Comparison of ENCODE assay signal across 8 mouse cellular contexts in genomic region chr2:76618078-76618477, GRCm38 (mm10). TPM values are rescaled to one million over a fixed set of nuclear protein-coding genes. Genes with fewer than 3 reads are reported as not detected.
A peak's percentile ranks its signal among the peaks of the same experiment; 100 is the strongest.
DNase-seq lines count a peak whose midpoint lies in the region; ATAC-seq lines count a peak whose summit lies in the region.

No protein-coding gene starts in this region.

- peak; percentile 20 for DNase-seq in gastrocnemius, postnatal 10 days
- DNase-seq in gastrocnemius, postnatal 25 days, result no peak
- DNase-seq in thymus, postnatal 14 days, result peak; percentile 11
- no peak for DNase-seq in thymus, postnatal 36 days
- peak; percentile 70 for DNase-seq in embryo, embryonic 10 days (ENCODE audit: low spot score)
- peak; percentile 37 for DNase-seq in hindlimb bud, embryonic 11.5 days (ENCODE audit: extremely low spot score, low read depth, low spot score)
- no peak for DNase-seq in spleen, postnatal 4 days (ENCODE audit: low spot score in 2 of 2)

- ATAC-seq in megakaryocyte-erythroid progenitor cell, adult 5-6 weeks (replicated peaks; ENCODE audit: low FRiP score, low TSS enrichment, poor library complexity, severe bottlenecking), result peak; percentile 79

RNA-seq across cellular contexts. Expression of gene Prkra, which starts 29.7 kb away (rescaled TPM):
- total RNA-seq in gastrocnemius, postnatal 10 days (2021), result 10 to 100 TPM; 10.3 to 13.4 TPM
- 1 to 10 TPM; 4.6 to 5.4 TPM for total RNA-seq in gastrocnemius, postnatal 25 days (2021)
- 27.0 and 31.1 TPM in 2 replicates for total RNA-seq in megakaryocyte-erythroid progenitor cell, adult 5-6 weeks (2014; fragmentation: Nextera tagmentation)
- total RNA-seq in megakaryocyte-erythroid progenitor cell, adult 5-6 weeks (2017), result 15.2 and 20.2 TPM in 2 replicates

RNA-seq across cellular contexts. Expression of gene Pjvk, which starts 30.2 kb away (rescaled TPM):
- total RNA-seq in gastrocnemius, postnatal 10 days (2021), result not detected
- total RNA-seq in gastrocnemius, postnatal 25 days (2021), result not detected
- not detected in 2 replicates for total RNA-seq in megakaryocyte-erythroid progenitor cell, adult 5-6 weeks (2014; fragmentation: Nextera tagmentation)
- total RNA-seq in megakaryocyte-erythroid progenitor cell, adult 5-6 weeks (2017), result not detected in 2 replicates

RNA-seq across cellular contexts. Expression of gene Fkbp7, which starts 54.8 kb away (rescaled TPM):
- 10 to 100 TPM; 26.9 to 40.5 TPM for total RNA-seq in gastrocnemius, postnatal 10 days (2021)
- 10 to 100 TPM; 10.3 to 13.7 TPM for total RNA-seq in gastrocnemius, postnatal 25 days (2021)
- total RNA-seq in megakaryocyte-erythroid progenitor cell, adult 5-6 weeks (2014; fragmentation: Nextera tagmentation), result 6.6 and 6.7 TPM in 2 replicates
- 8.6 and 13.0 TPM in 2 replicates for total RNA-seq in megakaryocyte-erythroid progenitor cell, adult 5-6 weeks (2017)

RNA-seq across cellular contexts. Expression of gene Plekha3, which starts 57.0 kb away (rescaled TPM):
- 1 to 10 TPM; 7.2 to 8.4 TPM for total RNA-seq in gastrocnemius, postnatal 10 days (2021)
- total RNA-seq in gastrocnemius, postnatal 25 days (2021), result 1 to 10 TPM; 7.5 to 8.1 TPM
- 19.8 and 23.7 TPM in 2 replicates for total RNA-seq in megakaryocyte-erythroid progenitor cell, adult 5-6 weeks (2014; fragmentation: Nextera tagmentation)
- total RNA-seq in megakaryocyte-erythroid progenitor cell, adult 5-6 weeks (2017), result 20.4 and 21.8 TPM in 2 replicates

Comparison
In these comparisons a context has a peak if more than half of its experiments do, and no peak if none do; other contexts are left out.
1. DNase-seq: peak in gastrocnemius, postnatal 10 days (single experiment), thymus, postnatal 14 days (single experiment), embryo, embryonic 10 days (single experiment) and hindlimb bud, embryonic 11.5 days (single experiment); none in gastrocnemius, postnatal 25 days (single experiment), thymus, postnatal 36 days (0 of 2) and spleen, postnatal 4 days (0 of 2).